Mouse (Mus musculus): ENCODE measurements at regions not wholly inside any gene's neighbourhood (a gene's known extent, or its start where the extent isn't known, plus 50 kb on each side); places are given as distances from the start of the nearest gene placed in this dataset.

GRCm38 (mm10) chr11:55712350-55712749 is 104.4 kb upstream of the Glra1 start:
- CTCF ChIA-PET: no interaction called here
- POLR2A ChIA-PET: no interaction called here

- ChIA-PET CTCF (interaction anchor here in 1 of 4 experiments (0.5 kb wide), 1 partner anchor 85 kb away, joined by 4 read pairs; no protein-coding TSS in a partner anchor), POLR2A (no interaction called here)
Observed at GRCm38 (mm10) chr11:55707467-55707866, 99.5 kb upstream of the Glra1 start.

- POLR2A ChIA-PET: no interaction called here
- CTCF ChIA-PET: no interaction called here
Observed at GRCm38 (mm10) chr11:55701921-55702320, 93.9 kb upstream of the Glra1 start.

DNA sequence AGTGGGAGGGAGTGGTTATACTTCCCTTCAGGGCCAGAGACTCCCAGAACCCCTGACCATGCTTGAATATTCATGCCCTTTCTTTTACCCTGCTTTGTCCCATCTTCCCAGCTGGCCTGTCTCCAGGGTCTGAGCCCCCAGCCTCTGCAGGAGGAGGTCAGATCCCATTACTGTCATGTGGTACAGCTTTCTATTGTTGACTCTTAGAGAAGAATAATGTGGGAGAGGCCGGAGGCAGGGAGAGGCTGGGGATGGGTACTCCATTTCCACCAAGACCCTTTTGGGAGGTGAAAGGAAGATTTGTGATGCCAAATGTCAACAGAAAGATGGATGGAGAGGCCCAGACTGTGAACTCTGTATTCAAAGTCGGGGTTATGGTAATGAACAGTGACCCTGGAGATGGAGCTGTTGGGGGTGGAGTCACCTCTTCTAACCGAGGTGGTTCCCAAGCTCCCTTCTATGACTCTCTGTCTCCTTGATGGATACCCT is 77.1 kb upstream of the Glra1 start:
- ChIA-PET CTCF (interaction anchor here in 2 of 4 experiments (0.5 to 0.7 kb wide), 2 partner anchors 118 to 1864 kb away, joined by 5 to 8 read pairs; no protein-coding TSS in a partner anchor), POLR2A (interaction anchor here in 3 of 4 experiments (0.8 to 1.4 kb wide), 5 partner anchors 36 to 272 kb away, joined by 3 to 5 read pairs (median 4); partner anchors contain the start of gene G3bp1 (in 1 of the 3))

DNA sequence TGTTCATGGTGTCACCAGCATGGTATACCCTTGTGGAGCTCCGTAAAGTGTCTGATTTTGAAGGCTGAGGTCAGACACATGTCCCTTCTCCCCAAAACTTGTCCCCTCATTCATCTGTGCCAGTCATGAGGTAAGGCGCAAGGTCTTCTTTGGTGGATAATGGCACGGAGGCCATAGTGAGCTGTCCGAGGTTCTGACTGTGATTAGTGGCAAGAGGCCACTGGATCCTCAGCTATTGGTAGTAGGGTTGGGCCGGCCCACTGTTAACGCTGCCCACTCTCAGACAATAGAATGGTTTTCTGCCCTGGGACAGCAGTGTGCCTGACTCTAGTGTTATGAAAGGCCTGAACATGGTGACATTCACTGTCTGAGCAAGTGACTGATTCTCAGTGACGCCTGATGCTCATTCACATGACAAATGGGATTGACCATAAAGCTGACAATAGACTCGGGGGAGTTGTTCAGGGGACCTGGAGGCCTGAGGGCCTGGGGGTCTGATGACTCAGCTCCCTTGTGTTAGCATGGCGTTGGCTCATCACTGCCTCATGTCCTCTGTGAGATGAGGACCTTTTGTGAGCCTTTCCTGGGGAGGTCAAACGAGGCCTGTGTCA is 74.5 kb upstream of the Glra1 start:
- ChIA-PET CTCF (interaction anchor here in 2 of 4 experiments (0.6 kb wide), 2 partner anchors 423 to 943 kb away, joined by 3 to 7 read pairs; no protein-coding TSS in a partner anchor), POLR2A (interaction anchor here in 3 of 4 experiments (0.6 to 1.6 kb wide), 3 partner anchors 172 to 275 kb away, joined by 3 to 5 read pairs (median 4); no protein-coding TSS in a partner anchor)

- ChIA-PET CTCF (no interaction called here), POLR2A (interaction anchor here in 2 of 4 experiments (0.6 to 1.6 kb wide), 2 partner anchors 19 to 265 kb away, joined by 4 to 5 read pairs; no protein-coding TSS in a partner anchor)
Observed at GRCm38 (mm10) chr11:55681226-55681980, 73.4 kb upstream of the Glra1 start.

DNA sequence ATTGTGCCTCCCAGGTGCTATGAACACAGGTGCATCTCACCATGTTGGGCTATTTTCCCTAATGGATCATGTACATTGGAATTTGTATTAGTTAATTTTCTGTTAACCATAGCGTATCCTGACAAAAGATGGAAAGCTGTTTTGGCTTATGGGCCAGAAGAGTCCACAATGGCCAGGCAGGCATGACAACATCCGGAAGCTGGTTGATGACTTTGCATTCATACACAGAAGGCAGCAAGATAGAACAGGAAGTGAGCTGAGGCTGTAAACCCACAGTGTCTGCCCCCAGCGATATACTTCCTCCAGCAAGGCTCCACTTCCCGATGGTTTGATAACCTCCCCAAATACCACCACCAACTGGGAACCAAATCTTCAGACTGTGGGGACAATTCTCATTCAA is 55.1 kb upstream of the Glra1 start:
- CTCF ChIA-PET: no interaction called here
- POLR2A ChIA-PET: no interaction called here

- POLR2A ChIA-PET: no interaction called here
- CTCF ChIA-PET: no interaction called here
Observed at GRCm38 (mm10) chr11:55662283-55662682, 54.3 kb upstream of the Glra1 start.
